Mouse (Mus musculus) adrenal gland (tissue): ENCODE measurements around the gene Nrl.

Experiments used
- intact Hi-C: fragments of 180-260 bp; cut with DNase I; formaldehyde crosslinking; loops from one replicate; pipeline ENCODE4 v1.15.1; 2025

Gene Nrl

DNA sequence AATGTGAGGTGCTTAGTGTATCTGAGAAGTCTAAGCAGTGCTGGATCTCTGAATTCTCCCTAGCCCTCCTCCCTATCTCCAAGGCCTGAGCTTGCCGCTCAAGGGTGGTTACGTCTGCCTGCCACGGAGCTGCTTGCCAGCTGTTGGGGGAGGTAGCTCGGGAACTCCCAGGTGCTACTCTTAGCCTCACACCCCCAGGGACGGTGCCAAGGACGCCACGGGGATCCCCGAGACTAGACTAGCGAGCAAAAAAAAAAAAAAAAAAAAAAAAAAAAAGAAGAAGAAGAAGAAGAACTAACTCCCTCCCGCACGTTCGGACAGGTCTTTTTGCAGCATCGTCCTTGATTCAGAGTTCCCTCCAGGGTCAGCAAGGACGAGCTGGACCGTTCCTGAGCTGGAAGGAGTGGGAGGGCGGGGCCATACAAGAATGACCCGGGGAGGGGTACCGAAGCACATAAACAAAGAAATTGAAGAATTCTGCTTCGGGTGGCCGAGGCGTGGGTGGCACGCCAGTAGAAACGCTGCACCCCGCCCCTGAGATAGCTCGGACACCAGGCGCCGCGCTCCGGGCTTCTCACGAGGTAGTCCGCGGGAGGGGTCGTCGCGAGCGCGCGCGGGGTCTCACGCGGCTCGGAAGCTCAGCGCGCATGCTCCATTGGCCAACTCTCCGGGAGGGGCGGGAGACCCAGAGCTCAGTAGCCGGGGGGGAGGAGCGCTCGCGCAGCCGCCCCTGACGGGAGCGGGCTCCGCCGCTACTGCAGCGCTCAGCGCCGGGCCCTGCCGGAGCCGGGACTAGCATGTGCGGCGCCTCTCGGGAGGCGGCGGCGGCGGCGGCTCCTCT lies 34.2 kb downstream of the Nrl start, which contains the start of gene Carmil3:
Gene Carmil3, plus strand, starts transcription at position 291 of the 841 bp plus-strand sequence.
- intact Hi-C loops: loop anchor here (2.0 kb wide), 1 partner anchor 66 kb away; no protein-coding TSS in a partner anchor

DNA sequence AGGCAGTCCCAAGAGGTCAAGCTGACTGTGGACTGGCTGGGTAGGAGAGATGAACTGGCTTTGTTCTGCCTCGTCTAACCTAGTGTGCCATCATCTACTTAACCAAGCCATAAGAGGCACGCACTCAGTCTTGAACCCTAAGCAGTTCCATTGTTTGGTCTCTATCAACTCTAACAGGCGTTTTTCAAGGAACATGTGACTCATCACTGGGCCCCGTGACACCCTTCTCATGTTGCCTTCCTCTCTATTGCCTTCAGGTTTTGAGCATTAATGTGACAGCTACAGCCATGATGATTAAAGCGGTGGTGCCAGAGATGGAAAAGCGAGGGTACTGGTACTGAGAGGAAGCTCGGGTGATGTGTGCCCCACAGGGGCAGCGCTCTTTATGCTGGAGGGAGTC lies 37.9 kb downstream of the Nrl start:
- intact Hi-C loops: no loop called here

DNA sequence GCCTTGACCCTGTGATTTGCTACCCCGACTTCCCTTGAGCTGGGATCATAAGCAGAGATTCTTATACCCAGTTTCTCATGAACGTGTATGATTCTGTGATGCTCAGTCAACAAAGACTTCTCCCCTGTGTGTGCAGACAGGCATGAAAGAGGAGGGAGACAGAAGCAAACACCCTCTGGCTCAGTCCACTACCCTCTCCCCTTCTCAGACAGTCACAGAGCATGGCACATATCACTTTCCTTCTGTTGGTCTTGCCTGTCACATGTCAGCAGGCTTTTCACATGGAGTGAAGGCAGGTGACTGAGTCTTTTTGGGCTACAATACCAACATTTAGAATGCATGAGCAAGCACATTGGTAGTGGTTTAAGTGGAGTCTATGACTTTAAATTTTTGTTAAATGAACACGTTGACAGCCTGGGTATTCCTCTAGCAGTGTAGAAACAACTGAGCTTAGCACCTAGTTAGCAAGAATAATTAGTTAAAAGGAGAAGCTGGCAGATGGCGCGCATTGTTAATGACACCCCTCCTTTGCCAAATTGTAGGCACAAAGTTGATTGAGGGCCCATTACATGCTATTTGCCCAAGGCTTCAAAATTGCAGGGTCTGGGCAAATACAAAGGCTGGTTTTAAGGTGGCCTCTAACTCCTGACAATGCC lies 40.2 kb downstream of the Nrl start:
- intact Hi-C loops: no loop called here

DNA sequence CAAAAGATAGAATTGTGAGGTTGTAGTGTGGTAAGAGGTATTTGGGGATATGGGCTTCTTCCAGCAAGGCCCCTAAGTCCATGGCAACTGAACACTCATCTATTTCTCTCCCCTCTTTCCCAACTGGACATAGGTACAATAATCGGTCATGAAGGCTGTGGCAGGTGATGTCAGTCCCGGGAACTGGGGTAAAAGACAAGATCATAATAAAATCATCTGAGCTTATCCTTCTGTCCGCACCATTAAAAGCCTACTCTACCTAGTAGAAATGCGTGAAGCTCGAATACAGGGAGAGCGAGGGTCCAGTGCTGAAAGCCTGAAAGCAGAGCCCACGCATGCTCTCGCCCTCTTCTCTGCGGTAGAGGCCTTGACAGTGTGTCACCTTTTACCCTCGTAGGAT lies 45.2 kb downstream of the Nrl start:
- intact Hi-C loops: no loop called here

DNA sequence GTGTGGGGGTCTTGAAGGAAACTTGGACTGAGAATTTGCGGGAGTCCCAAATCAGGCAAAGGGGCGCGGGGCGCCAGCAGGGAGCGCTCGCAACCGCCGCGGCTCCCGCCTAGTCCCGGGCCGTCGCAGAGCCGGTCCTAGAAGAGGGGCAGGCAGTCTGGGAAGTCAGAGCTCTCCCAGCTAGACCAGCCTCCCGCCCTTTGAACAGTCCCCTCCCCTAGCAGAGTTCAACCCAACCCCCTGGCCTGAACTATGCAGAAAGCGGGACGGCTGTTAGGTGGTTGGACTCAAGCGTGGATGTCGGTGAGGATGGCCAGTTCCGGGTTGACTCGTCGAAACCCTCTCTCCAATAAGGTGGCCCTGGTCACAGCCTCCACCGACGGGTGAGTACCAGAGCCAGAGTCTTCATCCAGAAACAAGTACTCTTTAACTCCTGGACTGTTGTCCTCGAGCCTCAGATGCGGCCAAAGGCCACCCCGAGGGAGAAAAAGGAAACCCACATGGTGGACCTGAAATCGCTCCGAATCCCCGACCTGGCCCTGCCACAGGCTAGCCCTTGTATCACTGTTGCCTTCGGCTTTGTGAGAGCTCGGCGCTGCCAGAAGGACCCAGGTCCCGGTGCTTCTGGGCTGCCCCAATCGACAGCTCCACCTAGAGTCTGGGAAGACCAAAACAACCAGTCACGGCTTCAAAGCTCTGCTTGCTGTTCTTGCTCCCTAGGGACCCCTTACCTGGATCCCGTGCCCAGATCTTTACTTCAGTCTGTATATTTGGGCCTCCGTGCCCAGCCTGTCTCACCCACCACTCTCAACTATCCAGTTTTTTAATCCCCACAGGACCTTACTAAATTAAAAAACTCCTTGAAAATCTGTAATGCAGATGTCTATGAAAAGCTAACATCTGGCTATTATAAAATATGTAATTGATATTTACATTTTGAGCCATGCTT lies 45.9 kb downstream of the Nrl start, which contains the start of gene Dhrs4:
Gene Dhrs4, plus strand, starts transcription at position 108 of the 949 bp plus-strand sequence.
- intact Hi-C loops: no loop called here

DNA sequence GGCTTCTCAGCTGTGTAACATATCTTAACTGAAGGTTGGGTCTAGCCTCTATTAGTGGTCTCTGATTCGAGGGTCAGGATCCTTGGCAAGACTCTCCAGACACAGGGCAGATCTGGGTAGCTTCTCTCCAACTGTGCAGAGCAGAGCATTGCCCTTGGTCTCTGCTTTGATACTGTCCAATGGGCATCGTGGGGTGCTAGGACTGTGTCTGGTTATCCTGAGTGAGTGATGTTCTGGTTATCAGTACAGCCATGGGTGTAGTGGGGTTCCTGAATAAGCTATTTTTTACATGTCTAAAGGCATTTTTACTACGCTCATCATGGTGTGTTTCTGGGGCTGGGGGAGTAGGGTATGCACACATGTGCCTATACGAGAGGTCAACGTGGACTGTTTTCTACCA lies 47.0 kb downstream of the Nrl start:
- intact Hi-C loops: no loop called here

DNA sequence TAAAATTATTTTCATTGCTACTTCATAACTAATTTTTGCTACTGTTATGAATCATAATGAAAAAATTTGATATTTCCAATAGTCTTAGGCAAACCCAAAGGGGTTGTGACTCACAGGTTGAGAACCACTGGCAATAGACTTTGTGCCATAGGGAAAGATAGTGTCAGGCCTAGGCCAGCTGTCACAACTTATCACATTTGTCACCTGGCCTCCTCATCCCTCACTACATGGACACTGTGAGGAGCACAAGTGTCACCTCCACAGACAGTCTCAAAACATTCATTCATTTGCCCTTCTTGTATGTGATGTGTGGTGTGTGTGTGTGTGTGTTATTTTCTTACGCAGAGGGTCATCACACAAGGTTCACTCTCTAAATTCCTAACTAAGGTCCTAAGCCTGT lies 47.4 kb downstream of the Nrl start:
- intact Hi-C loops: no loop called here

DNA sequence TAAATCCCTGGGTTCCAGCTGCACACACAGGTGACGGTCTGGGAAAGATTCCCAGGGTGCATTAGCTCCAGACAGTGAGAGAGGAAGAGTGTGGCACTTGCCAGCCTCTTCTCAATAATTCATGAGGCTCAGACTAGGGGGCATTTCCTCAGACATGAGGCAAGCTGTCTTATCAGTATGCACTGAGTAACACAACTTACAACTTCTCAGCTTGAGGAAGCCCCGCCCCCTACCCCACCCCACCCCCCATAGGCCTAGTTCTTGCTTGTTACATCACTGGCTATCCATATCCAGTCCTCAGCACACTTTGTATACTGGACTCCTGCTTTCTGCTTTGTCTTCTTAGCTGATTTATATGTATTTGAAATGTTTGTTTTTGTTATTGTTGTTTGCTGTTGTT lies 49.1 kb downstream of the Nrl start:
- intact Hi-C loops: no loop called here

DNA sequence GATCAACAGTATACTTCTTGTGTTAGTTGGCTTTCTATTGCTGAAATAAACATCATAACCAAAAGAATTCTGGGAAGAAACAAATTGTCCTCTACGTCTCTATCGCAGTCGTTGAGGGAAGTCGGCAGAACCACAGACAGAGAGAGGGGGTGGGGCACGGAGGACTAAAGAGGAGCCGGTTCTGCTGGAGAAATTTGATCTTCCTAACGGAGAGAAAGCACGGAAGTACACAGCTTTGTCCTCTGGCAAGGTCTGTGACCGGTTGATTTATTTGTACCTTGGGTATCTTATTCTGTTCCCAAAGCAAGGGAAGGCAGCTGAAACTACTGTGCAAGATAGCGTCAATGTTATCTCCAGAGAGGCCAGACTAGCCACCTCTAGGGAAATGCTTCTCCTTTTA lies 54.0 kb downstream of the Nrl start:
- intact Hi-C loops: no loop called here

DNA sequence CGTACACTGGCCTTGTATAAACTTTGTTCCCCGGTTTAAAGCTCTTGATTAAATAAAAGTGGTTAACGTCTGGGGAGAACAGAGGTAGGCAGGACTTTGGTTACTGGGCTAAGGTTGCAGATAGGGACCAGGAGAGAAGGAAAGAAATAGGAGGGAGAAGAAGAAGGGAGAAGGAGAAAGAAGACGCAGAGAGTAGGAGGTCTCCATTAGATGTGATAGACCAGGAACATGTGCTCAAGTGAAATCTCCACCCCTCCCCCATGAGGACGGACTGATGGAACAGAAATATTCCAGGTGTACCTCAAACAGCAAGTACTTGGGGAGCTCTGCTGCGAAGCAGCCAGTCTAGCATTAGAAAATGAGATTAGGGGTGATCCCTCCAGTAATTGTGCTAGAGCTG lies 55.0 kb downstream of the Nrl start:
- intact Hi-C loops: no loop called here

DNA sequence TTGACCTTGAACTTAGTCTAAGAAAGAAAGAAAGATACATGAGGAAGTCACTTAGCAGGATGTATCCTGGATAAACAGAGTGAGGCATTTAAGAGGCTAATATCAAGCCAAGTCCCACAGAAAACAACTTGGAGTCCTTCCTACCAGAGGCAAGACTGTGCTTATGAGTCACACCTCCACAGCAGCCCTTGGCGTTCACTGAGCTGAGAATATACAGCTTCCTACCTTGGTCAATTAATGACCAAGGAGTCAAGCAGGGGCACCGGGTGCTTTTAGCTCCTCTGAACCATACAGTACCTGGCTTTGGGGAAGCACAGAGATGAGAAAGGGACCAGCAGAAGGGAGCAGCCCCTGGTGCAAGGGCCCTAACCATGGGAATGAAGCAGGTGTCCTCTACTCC lies 55.7 kb downstream of the Nrl start:
- intact Hi-C loops: no loop called here
